Mouse (Mus musculus) fat pad, adult 2 months (tissue): ENCODE data around the gene Siglecg.
"Not testable (repeated sequence)": the region's sequence is repeated elsewhere in the genome, so short reads cannot be mapped to it uniquely, and the experiment has no call there.

ENCODE experiments used
- DNase-seq: peaks from one replicate; pipeline ENCODE4 v3.0.0-alpha.2; 2011; ENCODE audit warnings: low read depth, low spot score; ENCODE audit errors: extremely low read depth

The Siglecg gene

DNA sequence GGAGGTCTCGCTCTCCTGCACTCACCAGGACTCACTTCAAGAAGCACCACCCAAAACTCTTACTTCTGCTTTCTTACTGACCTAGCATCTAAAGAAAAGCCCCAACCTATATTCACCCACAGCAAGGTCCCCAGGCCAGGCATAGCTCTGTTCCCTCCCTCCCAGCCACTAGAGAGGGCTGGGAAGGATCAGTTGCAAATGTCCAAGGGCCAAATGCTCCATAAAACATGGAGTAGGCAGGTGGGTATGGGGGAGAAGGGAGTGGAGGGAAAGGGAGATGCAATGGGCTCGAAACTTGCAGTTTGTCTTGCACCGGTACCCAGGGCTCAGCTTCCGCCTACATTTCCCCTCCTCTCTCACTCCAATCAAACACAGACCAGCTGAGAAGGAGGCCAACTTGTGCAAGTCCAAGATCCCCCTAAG is at the start of gene Siglecg:
Gene Siglecg, plus strand, starts transcription at position 74 of the 423 bp plus-strand sequence.
- no peak for DNase-seq

- DNase-seq = no peak
Measured at GRCm38 (mm10) chr7:43358556-43358955, 49.4 kb upstream of the Siglecg start.

DNA sequence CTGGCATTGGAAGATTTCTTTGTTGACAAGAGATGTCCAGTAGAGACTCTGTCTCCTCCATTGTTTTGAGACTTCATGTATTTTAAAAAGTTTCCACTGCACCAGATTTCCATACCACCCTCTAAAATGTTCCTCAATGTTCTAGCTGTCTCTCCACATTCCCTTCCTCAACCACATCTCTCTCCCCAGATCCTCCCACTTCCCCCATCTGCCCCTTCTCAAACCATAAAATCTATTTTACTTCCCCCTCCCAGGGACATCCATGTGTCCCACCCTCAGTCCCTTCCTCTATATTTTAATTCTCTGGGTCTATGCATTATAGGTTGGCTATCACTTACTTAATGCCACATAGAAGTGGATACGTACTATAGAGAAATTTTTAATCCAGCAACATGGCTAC is 46.6 kb upstream of the Siglecg start:
- no peak for DNase-seq

- no peak for DNase-seq
Measured at GRCm38 (mm10) chr7:43362021-43362420, 46.0 kb upstream of the Siglecg start.

GRCm38 (mm10) chr7:43378226-43378625 is 29.8 kb upstream of the Siglecg start:
- no peak for DNase-seq

- DNase-seq = no peak
Measured at GRCm38 (mm10) chr7:43392349-43393121, 15.5 kb upstream of the Siglecg start.

DNA sequence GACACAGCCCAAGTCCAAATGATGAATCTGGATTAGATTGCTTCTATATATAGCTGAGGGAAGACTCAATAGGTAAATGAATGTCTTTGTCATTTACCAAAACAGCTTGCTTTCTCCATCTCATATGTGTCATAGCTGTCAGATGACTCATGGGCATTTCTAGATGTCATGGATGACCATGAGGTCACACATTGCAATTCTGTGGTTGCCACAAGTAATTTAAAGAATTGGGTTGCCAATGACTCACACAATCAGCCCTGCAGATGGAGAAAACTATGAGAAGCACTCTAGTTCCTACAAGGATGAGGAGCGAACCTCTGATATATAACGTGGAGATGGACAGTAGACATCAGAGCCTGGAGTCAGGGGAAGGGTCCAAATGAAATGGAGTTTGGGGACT is 8.5 kb upstream of the Siglecg start:
- DNase-seq = no peak

DNA sequence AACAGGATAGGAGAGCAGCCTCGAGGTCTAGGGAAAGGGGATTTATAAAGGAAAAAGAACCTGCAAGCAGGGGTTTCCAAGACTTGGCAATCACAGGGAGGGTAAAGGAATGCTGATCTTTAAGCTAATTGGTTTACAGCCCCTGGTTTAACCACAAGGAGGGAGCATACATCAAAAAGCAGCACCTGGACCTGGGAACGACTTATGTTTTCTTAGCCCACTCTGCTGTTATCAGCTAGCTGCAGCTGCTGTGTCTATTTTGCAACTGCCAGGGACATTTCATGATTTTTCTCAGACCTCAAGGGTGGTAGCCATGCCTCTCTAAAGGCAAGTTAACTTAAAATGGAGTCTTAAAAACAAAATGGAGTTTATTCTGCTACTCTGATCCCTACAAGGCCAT is 5.3 kb upstream of the Siglecg start:
- no peak for DNase-seq

GRCm38 (mm10) chr7:43407573-43407972 is 431 bp upstream of the Siglecg start:
- DNase-seq = no peak

- DNase-seq = no peak
Measured at GRCm38 (mm10) chr7:43409084-43409483, 1.1 kb downstream of the Siglecg start.

- DNase-seq = not testable (repeated sequence)
Measured at GRCm38 (mm10) chr7:43411724-43412123, 3.7 kb downstream of the Siglecg start.

DNA sequence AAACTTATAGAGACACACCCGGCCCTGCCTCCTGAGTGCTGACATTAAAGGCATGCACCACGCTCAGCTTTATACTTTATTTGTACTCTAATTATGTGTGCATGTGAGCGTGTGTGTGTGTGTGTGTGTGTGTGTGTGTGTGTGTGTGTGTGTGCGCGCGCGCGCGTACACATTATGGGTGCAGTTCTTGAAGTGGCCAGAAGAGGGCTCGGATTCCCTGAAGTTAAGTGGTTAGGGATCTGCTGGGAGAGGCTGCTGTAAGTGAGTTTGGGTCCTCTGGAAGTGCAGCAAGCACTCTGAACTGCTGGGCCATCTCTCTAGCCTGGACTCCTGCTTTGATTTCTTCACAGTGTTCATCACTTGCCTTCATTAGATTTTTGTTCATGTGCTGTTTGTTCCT is 9.3 kb downstream of the Siglecg start:
- no peak for DNase-seq

GRCm38 (mm10) chr7:43422995-43423617 is 15.1 kb downstream of the Siglecg start:
- DNase-seq = no peak

- no peak for DNase-seq
Measured at GRCm38 (mm10) chr7:43423991-43424625, 16.1 kb downstream of the Siglecg start.

DNA sequence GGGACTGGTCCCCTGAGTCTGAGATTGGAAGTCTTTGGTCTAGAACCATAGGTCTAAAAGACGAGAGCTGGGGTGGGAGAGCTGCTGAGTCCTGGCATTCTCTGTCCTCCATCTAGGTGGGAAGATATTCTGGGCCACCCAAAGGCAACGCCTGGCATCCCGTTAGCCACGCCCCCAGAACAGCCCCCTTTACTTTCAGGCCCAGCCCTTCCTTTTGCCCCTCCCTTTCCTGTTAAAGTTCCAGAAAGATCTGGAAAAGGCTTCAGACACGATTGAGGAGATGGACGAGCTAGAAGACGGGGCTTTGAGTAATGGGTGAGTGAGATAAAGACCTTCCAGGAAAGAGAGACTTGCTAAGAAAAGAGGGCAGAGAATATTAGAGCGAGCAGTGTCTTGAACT is 19.4 kb downstream of the Siglecg start, which contains the start of gene Lim2:
Gene Lim2, plus strand, starts transcription at position 265 of the 400 bp plus-strand sequence.
- DNase-seq = no peak

DNA sequence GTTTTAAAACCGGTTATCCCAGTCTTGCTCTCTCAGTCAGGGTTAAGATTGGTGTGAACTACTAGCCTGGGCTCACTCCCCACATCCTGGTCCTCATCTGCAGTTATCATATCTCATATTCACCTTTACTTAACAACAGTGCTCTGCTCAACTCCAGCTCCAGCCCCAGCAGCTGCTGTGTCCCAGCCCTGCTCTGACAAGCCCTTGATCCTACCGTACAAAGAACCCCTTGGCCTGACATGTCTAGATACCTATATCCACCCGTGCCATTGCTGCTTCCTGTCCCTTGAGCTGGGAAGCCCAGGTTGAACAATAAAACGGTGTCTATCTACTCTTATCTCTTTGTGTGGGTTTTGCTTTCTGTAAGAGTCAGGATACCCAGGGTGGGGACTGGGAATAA is 21.5 kb downstream of the Siglecg start:
- DNase-seq = no peak

DNA sequence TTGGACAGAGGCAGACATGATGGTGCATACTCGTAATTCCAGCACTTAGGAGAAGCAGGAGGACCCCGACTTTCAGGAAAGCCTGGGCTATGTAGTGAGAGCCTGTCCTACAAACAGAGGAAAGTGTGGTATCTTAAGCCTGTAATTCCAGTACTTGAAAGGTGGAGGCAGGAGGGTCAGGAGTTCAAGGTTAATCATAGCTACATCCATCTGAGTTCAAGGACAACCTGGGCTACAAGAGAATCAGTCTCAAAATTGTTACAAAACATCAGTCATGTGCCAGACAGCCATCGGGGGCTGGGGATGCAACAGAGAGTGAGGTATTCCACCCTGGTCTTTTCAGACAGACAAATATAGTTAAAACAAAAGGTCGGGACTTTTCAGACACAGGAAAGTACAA is 24.9 kb downstream of the Siglecg start:
- no peak for DNase-seq

DNA sequence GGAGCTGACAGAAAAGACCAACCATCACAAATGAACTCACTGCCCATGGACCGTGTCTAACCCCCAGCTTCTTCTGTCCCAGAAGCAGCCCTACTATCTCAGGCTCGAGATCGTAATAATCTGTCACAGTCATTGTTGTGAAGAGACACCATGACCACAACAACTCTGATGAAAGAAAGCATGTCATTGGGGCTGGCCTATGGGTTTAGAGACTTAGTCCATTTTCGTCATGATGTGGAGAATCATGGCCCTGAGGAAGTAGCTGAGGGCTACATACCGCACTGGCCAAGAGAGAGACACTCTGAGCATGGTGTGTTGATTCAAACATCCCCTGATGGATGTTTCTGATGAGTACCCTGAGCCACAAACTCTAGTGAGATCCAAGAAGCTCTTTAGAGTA is 26.7 kb downstream of the Siglecg start:
- DNase-seq = no peak

DNA sequence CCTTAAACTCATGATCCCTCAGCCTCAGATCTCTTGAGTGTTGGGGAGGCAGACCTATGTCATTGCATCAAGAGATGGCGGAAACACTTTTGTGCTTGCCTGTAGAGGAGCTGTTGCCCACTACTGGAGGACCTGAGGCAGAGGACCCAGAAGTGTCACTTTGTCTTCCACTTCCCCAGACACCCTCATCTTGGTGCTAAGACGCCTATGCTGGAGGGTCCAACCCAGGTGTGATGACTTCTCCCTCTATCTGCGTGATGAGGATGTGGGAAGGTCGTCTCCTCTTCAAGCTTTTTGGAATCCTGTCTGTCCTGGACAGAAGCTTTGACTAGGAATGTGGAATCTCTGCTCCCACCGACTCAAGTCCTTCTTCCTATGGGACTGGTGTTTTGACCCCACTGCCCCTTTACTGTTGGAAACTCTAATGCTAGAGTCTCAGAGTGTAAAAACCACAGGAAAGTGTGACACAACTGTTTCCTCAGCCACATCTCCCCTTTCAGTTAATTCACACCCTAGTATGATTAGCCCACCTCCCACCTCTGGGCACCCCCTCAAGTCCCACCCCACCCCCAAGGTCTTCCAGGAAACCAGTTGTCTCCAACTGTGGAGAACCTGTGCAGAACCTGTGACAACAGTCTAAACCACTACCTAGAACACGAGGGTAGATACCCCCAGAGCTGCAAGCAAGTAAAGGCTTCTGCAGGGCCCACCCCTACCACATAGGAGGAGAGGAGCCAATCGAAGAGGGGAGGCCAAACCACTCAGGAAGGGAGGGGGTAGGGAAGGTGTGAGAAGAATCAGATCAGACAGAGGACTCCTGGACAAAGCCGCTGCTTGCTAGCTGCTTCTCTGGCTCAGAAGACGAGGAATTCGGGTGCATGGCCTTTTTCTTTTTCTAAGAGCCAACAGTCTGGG is 28.6 kb downstream of the Siglecg start, which contains the start of gene Nkg7:
Gene Nkg7, plus strand, starts transcription at position 733 of the 915 bp plus-strand sequence.
- no peak for DNase-seq

- DNase-seq = no peak
Measured at GRCm38 (mm10) chr7:43438611-43439010, 30.6 kb downstream of the Siglecg start.

DNA sequence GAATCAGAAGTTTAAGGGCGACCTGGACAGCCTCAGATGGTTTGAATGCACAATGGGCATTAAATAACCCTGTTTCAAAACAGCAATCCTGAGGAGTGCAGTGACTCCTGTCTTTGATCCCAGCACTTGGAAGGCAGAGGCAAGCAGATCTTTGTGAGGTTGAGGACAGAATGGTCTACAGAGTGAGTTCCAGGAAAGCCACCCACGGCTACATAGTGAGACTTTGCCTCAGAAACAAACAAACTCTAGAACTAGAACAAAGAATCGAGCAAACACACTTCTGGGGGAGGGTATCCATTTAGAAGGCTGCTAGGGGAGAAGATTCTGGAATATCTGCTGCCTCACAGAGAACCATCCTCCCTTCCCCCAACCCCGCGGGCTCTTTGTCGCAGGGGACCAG is 32.5 kb downstream of the Siglecg start, which contains the start of gene Cldnd2:
Gene Cldnd2, plus strand, starts transcription at position 301 of the 400 bp plus-strand sequence.
- no peak for DNase-seq
